Mouse (Mus musculus) CH12F3 (cell line): ENCODE measurements around the gene Padi2.

Experiments used
- in situ Hi-C: fragments of 300-500 bp; cut with MboI; formaldehyde crosslinking; loops from 2 replicates; pipeline ENCODE4 v1.14.3; 2020; ENCODE audit warnings: low sequenced_read_pairs

Gene Padi2

DNA sequence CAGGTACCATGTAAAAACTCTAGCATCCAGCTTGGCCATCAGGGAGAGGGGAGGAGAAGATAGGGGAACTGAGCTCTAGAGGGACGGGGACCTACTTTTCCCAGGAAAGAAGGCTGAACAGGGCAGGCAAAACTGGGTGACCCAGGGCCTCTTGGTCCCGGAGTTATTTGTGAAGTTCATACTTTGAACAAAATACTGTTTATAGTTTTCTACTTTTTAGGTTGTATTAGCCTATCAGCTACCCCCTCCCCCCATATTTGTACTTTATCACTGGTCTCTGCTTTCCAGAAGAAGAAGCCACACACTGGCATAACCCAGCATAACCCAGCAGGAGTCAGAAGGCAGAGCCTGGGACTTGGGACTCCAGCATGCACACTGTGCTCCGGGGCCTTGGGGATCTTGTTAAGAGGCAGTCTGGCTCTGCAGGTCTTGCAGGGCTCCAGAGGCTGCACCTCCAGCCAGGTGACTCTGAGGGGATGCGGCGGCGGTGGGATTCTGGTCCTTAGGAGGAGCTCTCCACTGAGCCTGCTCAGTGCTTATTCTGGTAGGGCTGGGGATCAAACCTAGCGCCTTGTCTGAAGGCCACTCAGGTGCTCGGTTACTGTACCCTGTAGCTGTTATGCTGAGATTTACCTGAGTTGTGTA is 25.0 kb upstream of the Padi2 start:
- in situ Hi-C loops = no loop called here

DNA sequence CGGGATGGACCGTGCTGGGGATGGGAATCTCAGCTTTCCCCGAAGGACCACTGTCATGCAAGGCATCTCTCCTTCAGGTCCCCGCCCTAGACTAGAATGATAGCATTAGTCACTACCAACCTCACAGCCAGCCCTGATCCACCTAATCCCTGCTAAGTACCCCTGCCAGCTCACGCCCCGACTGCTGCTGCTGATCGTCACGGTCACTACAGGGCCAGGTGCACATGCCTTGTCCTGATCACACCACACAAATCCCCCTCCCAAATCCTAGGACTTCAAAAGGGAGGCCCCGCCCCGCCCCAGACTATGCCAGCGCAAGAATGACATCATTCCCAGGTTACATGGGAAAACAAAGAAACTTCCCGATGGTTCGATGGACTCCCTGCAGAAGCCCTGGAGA is 24.4 kb upstream of the Padi2 start:
- in situ Hi-C loops = no loop called here

DNA sequence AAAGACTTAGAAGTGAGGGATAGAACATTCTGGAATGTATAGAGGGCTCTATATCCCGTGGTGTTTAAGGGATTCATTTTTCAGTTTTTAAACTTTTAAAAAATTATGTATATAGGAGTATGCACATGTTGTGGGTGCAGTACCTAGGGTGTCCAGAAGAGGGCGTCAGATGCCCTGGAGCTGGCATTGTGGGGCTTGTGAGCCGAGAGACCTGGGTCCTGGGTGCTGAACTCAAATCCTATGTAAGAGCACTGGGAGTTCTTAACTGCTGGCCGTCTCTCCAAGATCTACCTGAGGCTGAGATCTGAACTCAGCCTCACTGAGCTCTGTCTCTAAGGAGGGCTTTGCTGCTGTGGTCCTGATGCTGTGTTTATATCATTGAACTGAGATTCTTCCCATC is 23.8 kb upstream of the Padi2 start:
- in situ Hi-C loops = no loop called here

DNA sequence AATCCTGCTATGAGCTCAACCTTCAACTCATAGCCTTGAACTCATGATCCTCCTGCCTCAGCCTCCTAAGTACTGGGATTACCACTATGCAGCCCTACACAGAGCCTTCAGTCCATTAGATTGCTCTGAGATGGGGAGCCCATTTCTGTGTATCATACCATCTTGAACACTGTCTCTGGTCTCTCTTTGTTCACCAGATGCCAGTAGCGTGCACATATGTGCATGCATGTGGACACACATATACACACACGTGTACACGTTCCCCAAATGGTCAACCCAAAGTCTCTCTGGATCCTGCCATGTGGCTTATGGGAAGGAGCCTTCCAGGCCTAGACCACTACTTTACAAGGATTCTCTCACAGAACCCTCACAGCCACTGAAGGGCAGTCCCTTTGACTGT is 23.2 kb upstream of the Padi2 start:
- in situ Hi-C loops = no loop called here

GRCm38 (mm10) chr4:140883852-140884251 is 22.3 kb upstream of the Padi2 start:
- in situ Hi-C loops = no loop called here

DNA sequence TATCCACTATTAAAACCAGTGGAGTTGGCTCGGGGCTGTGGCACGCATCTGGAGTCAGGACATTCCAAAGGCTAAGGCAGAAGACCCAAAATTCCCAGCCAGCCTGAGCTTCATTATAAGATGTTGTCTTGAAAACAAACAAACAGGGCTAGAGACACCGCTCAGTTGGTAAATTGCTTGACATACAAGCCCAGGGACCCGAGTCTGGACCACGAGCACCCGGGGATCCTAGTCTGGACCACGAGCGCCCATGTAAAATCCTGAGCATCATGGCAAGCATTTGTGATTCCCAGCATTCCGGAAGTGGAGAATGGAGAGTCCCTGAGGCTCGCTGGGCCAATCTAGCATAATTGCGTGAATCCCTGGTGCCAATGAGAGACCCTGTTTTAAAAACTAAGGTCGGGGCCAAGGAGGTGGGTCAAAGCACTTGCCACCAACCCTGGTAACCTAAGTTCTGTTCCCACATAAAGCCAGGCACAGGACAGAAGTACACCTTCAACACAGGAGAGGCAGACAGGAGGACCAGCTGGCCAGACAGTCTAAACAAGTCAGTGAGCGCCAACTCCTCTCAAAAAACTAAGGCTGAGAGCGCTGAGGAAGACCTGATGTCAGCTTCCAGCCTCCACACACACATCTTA is 14.5 kb upstream of the Padi2 start:
- in situ Hi-C loops = no loop called here

- in situ Hi-C loops = no loop called here
Observed at GRCm38 (mm10) chr4:140892163-140892530, 14.0 kb upstream of the Padi2 start.

DNA sequence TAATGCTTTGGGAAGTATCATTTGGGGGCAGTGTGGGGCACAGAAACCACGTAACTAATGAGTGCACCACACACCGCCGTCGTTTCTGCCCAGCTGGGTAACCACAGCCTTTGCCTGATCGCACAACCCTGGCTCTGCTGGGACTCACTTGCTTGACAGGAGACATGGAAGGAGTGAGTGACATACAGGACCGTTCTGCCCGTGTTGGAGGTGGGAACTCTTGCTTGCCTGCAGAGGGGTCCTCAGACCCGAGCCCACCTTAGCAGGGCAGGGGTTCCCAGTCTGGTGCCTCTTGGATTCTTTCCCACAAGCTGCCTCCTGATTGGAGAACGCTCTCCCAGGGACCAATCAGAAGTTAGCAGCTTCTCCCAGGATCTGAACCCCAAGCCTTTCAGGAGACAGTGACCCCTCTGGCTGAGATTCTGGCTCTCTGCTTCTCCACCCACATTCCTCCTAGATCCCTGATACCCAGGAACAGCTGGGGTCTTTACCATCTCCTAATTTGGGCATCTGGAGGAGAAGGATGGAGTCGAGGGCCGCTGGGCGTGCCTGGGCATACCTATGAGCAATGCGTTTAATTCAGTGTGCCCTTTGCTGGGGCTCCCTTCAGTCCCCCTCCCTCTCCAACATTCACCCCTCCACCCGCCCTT is 1.2 kb upstream of the Padi2 start:
- in situ Hi-C loops = loop anchor here (5.0 to 10.0 kb wide), 2 partner anchors 50 to 118 kb away; no protein-coding TSS in a partner anchor

DNA sequence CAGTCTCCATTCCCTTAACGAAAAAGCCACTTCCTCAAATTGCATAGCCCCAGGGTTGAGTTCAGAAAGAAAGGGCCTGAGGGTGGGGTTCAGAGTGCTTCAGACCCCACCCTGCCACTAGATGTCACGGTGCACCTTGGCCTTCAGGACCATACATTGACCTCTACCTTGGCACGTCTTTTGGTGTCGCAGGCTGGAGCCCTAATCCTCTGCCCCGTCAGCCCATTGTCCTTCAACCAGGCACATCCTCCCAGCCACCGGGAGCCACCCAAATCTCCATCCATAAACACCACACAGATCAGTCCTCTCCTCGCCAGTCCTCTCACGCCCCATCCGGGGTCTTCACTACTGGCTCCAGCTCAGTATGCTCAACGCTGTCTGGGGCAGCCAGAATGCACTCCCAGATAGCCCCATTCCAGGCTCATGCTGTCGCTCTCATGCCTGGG is 695 bp upstream of the Padi2 start:
- in situ Hi-C loops = loop anchor here (5.0 to 10.0 kb wide), 2 partner anchors 49 to 118 kb away; no protein-coding TSS in a partner anchor

- in situ Hi-C loops = loop anchor here (5.0 to 10.0 kb wide), 2 partner anchors 48 to 120 kb away; no protein-coding TSS in a partner anchor
Observed at GRCm38 (mm10) chr4:140906827-140907280, 710 bp downstream of the Padi2 start.

- in situ Hi-C loops = loop anchor here (5.0 to 10.0 kb wide), 2 partner anchors 47 to 120 kb away; no protein-coding TSS in a partner anchor
Observed at GRCm38 (mm10) chr4:140907306-140908024, 1.3 kb downstream of the Padi2 start.

GRCm38 (mm10) chr4:140908627-140909026 is 2.5 kb downstream of the Padi2 start:
- in situ Hi-C loops = loop anchor here (5.0 to 10.0 kb wide), 2 partner anchors 46 to 121 kb away; no protein-coding TSS in a partner anchor

DNA sequence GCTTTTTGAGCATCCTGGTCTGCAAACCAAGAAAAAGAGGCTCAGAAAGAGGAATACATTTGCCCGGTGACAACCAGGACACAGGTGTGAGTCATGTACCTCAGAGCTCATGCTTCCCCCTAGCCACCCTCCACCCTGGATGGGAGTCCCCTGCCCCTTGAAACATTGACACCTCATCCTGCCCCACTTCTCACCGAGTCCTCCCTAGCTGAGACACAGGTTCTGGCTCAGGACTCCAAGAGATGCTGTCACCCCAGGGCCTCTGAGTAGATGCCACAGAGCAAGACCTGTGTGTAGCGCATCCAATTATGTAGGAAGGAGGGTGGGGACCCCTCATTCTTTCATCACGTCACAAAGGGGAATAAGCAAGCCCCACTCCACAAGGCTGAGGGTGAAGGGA is 3.4 kb downstream of the Padi2 start:
- in situ Hi-C loops = loop anchor here (5.0 to 10.0 kb wide), 2 partner anchors 45 to 122 kb away; no protein-coding TSS in a partner anchor

DNA sequence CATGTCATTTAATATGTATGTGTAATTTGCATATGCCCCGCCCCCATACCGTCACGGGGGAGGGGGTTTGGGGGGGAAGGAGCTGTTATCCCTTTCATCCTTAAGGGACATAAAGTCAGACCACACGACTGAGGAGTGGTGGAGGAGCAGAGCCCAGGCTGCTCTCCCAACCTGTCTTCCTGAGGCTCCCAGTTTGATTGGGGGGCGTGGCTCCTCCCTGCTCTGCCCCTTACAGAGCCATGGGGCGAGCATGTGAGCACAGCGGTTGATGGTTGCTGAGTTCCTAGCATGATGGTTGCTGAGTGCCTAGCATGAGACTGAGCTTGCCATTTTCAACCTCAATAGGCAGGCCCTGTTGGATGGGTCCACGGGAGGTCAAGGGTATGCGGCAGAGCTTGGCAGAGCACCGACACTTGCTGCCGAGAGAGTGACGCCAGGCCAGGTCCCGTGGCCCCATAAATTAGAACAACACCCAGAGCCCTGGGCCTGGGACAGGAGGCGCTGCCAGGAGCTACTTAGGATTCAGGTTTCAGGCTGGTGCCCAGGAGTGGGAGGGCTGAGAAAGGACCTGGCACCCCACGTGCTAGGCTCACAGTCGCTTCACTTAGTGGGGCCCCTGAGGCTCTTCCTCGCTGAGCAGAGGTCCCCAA is 4.6 kb downstream of the Padi2 start:
- in situ Hi-C loops = no loop called here

DNA sequence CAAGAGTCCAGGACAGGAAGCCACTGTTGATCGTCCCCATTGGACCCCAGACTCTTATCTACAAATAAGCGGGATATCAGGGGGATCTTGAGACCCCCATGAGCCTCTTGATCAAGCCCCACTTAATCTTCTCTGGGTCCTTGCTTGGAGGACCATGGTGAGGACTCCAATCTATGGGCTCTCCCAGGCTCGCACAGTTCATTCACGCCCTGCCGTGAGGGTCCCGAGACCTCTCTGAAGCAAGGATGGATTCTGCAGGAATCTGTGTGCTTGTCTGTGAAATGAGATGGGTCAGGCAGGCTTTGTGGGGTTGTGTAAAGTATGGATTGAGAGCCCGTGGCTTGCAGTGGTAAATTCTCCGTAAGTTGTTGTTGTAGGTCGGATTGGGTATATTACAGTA is 5.3 kb downstream of the Padi2 start:
- in situ Hi-C loops = no loop called here

- in situ Hi-C loops = no loop called here
Observed at GRCm38 (mm10) chr4:140912271-140912833, 6.2 kb downstream of the Padi2 start.

GRCm38 (mm10) chr4:140913565-140913964 is 7.4 kb downstream of the Padi2 start:
- in situ Hi-C loops = no loop called here

- in situ Hi-C loops = no loop called here
Observed at GRCm38 (mm10) chr4:140914731-140915131, 8.6 kb downstream of the Padi2 start.

GRCm38 (mm10) chr4:140915235-140915634 is 9.1 kb downstream of the Padi2 start:
- in situ Hi-C loops = no loop called here

DNA sequence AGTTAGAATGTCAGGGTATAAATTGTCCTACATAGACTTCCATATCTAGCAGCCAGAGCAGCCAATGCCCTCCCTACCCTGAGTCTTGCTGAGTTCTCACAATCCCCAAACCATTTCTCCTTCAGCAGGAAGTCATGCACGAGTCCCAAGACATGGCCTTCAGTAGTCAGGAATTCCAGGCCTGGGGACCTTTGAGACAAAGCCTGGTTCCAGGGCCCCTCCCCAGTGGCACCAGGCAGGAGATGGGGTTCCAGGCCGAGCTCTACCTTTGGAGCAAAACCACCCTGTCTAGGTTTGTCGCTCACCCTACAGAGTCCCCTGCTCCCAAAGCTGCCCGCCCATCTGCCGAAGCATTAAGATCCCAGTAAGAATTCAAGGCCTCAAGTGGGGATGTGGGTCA is 10.2 kb downstream of the Padi2 start:
- in situ Hi-C loops = no loop called here
